Mouse (Mus musculus) myocyte (in vitro differentiated cells): ENCODE measurements around the gene Slc9a9.

Source experiments
- E2F4 ChIP-seq: IDR thresholded peaks from one replicate; pipeline ENCODE4 v1.6.1; 2011; ENCODE audit warnings: mild to moderate bottlenecking, control low read depth, moderate library complexity; ENCODE audit not compliant: insufficient read depth
- MYOD1 ChIP-seq, 3 experiments: IDR thresholded peaks; one replicate each; pipeline ENCODE4 v1.6.1; 2011; ENCODE audit warnings: control low read depth in 2 of 3, low read depth in 2 of 3, mild to moderate bottlenecking in 2 of 3, moderate library complexity in 1 of 3; ENCODE audit not compliant: insufficient read length in 2 of 3, control insufficient read depth in 1 of 3
- MYOG ChIP-seq, 3 experiments: IDR thresholded peaks; one replicate each; pipeline ENCODE4 v1.6.1; 2011; ENCODE audit warnings: control low read depth in 2 of 3, low read depth in 2 of 3, mild to moderate bottlenecking in 2 of 3; ENCODE audit not compliant: insufficient read length in 2 of 3, control insufficient read depth in 1 of 3, insufficient read depth in 1 of 3
- POLR2A ChIP-seq: IDR thresholded peaks from one replicate; pipeline ENCODE4 v1.6.1; 2011; ENCODE audit warnings: low read depth, mild to moderate bottlenecking, control low read depth, moderate library complexity; ENCODE audit not compliant: insufficient read length
- SRF ChIP-seq: IDR thresholded peaks from one replicate; pipeline ENCODE4 v1.6.1; 2011; ENCODE audit warnings: low read depth; ENCODE audit not compliant: control insufficient read depth, insufficient read length
- TCF12 ChIP-seq: IDR thresholded peaks from one replicate; pipeline ENCODE4 v1.6.1; 2011; ENCODE audit warnings: mild to moderate bottlenecking, control low read depth; ENCODE audit not compliant: poor library complexity, insufficient read depth, severe bottlenecking
- USF1 ChIP-seq: IDR thresholded peaks from one replicate; pipeline ENCODE4 v1.6.1; 2011; ENCODE audit warnings: low read depth, mild to moderate bottlenecking, control low read depth, moderate library complexity

DNA sequence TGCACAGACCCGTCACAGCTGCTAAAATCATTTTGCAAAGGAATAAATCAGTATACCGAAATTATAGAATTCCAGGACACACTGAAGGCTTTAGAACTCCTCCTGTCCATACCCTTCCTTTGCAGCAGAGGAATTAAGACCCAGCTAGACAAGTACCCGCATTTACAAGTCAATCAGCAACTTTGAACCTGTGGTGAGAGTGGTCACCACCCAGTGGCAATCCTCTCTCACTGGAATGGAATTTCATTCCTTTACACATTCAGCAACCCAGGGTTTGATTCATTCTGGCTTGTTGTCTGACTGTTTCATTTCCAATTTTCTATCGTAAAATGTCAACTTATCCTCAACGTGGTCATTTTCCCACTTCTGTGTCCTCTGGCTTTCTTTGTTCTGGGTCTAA, 67.5 kb downstream of the Slc9a9 start:
- TF ChIP-seq MYOD1 (IDR thresholded peaks at IDR 0.05; ENCODE audit: control insufficient read depth in 1 of 3, insufficient read length in 2 of 3, low read depth in 2 of 3) (no peak), POLR2A (no peak), USF1 (no peak), SRF (no peak), TCF12 (no peak), E2F4 (no peak), MYOG (IDR thresholded peaks at IDR 0.05; ENCODE audit: control insufficient read depth in 1 of 3, insufficient read depth in 1 of 3, insufficient read length in 2 of 3, low read depth in 2 of 3) (no peak)
